Mouse (Mus musculus) bone marrow macrophage, adult 2 months (primary cell): ENCODE data around the gene Ccr10. TPM values are rescaled to one million over a fixed set of nuclear protein-coding genes. Genes with fewer than 3 reads are reported as not detected.

ENCODE experiments used
- H3K27ac ChIP-seq: 2 replicates; pipeline ENCODE4 v1.5.1; 2012; ENCODE audit warnings: low read depth, low read length; ENCODE audit not compliant: insufficient read depth
- H3K4me1 ChIP-seq: 2 replicates; pipeline ENCODE4 v1.6.1; 2012; ENCODE audit warnings: low read length; ENCODE audit not compliant: control insufficient read depth, insufficient read depth
- H3K4me3 ChIP-seq: 2 replicates; pipeline ENCODE4 v1.5.1; 2012; ENCODE audit warnings: mild to moderate bottlenecking, low read length, moderate library complexity; ENCODE audit not compliant: insufficient read depth
- CTCF ChIP-seq: IDR thresholded peaks from 2 replicates; pipeline ENCODE4 v1.5.1; 2012; ENCODE audit warnings: low read depth, mild to moderate bottlenecking, low read length, moderate library complexity
- POLR2A ChIP-seq: IDR thresholded peaks from 2 replicates; pipeline ENCODE4 v1.6.1; 2012; ENCODE audit warnings: mild to moderate bottlenecking, low read depth, low read length, borderline replicate concordance
- polyA plus RNA-seq: library from polyadenylated mRNA; stranded (reverse); fragments of >200 nt; gene quantifications from 2 replicates; pipeline ENCODE4 v1.2.4, GENCODE M21; 2012; ENCODE audit not compliant: missing spikeins, insufficient read depth, insufficient read length

The Ccr10 gene
- polyA plus RNA-seq, 1 experiment = not detected

DNA sequence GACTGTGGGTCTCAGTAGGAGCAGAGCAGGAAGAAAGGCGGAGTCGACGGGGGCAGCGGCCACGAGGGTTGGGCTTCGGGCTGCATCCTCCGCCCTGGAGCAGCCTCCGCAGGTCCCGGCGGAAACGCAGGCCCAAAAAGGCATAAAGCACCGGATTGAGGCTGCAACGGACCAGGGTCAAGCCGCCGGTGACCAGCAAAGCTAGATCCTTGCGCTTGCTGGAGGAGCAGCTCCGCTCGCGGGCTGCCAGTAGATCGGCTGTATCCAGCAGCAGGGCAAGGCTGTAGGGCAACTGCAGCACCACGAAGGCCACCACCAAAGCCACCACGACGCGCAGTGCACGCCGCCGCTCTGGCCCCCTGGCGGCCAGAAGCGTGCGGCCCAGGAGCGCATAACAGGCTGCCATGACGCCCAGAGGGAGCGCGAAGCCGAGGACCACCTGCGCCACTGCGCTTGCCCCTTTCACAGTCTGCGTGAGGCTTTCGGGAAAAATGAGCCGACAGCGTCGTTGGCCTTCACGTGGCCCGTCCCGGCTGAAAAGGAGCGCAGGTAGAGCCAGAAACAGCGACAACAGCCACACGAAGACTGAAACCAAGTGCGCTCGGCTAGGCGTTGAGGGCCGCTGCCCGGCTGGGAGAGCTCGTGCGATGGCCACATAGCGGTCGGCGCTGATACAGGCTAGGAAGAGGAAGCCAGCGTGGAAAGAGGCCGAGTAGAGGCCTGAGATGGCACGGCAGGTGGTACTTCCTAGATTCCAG lies 1.4 kb downstream of the Ccr10 start:
- Histone ChIP-seq H3K27ac (no peak overlapping the region), H3K4me3 (peak overlapping the region; percentile 46), H3K4me1 (peaks cover 26% of the 10 kb centered on the region)
- no peak for TF ChIP-seq CTCF
- no peak for TF ChIP-seq POLR2A

- TF ChIP-seq CTCF = no peak
- Histone ChIP-seq H3K4me1 (peaks cover 30% of the 10 kb centered on the region), H3K27ac (no peak overlapping the region), H3K4me3 (no peak overlapping the region)
Observed at GRCm38 (mm10) chr11:101173112-101173511, 2.1 kb downstream of the Ccr10 start.

DNA sequence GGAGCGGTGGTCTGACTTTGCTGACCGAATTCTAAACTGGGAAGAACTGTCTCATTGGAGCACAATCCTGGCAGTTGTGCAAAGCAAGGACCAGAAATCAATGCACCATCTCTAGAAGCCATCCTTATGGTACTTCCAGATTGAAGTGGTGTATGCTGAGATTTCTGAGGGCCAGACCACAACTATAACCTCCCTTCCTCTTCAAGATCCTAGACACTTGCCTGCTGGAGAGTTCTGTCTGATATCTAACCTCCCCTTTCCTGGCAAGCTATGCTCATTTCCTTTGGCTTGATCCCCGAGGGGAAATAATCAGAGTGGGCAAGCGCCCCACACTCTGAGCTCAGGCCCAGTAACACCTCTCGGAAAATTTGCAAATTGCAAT lies 2.8 kb downstream of the Ccr10 start:
- peak overlapping the region; percentile 37 for H3K27ac ChIP-seq
- H3K4me3 ChIP-seq = peak overlapping the region; percentile 57
- TF ChIP-seq POLR2A = no peak
- no peak for TF ChIP-seq CTCF
- H3K4me1 ChIP-seq = peaks cover 33% of the 10 kb centered on the region

GRCm38 (mm10) chr11:101171721-101172433 lies 3.4 kb downstream of the Ccr10 start:
- Histone ChIP-seq H3K4me3 (peak overlapping the region; percentile 57), H3K4me1 (peaks cover 33% of the 10 kb centered on the region), H3K27ac (peak overlapping the region; percentile 37)
- TF ChIP-seq POLR2A = no peak

GRCm38 (mm10) chr11:101170811-101171610 lies 4.2 kb downstream of the Ccr10 start, which contains the start of gene Plekhh3:
Gene Plekhh3 (minus strand): TSS chr11:101171351.
- Histone ChIP-seq H3K4me1 (peaks cover 33% of the 10 kb centered on the region), H3K27ac (peak within 1 kb of the TSS; percentile 37), H3K4me3 (peak within 1 kb of the TSS; percentile 66)
- TF ChIP-seq POLR2A (no peak), CTCF (no peak)

DNA sequence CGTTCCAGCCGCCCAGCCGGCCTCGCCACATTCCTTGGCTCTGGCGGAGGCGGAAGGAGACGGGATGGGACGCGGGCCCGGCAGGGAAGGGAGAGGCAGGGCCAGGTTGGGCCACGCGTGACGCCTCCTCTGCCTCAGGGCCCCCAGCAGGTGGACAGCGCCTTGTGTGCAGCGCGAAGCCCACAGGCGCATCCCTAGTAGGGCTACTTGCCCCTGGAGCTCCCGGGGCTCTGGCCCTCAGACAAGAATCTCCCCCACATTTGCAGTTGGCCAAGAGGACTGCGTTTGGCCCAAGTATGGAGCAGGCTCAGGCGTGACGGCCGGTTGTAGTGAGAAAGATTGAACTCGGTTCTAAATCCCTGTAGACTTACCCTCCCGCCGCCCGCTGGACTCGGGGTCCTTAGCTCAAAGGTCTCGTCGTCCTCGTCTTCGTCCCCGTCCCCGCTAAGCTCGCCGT lies 4.9 kb downstream of the Ccr10 start, which contains the start of gene Cntnap1:
TSS of gene Cntnap1 (plus strand) at position 170 of the 457 bp plus-strand sequence.
- H3K27ac ChIP-seq = no peak within 1 kb of the TSS
- H3K4me3 ChIP-seq = peak within 1 kb of the TSS; percentile 66
- TF ChIP-seq CTCF (no peak), POLR2A (no peak)
- H3K4me1 ChIP-seq = peaks cover 32% of the 10 kb centered on the region

DNA sequence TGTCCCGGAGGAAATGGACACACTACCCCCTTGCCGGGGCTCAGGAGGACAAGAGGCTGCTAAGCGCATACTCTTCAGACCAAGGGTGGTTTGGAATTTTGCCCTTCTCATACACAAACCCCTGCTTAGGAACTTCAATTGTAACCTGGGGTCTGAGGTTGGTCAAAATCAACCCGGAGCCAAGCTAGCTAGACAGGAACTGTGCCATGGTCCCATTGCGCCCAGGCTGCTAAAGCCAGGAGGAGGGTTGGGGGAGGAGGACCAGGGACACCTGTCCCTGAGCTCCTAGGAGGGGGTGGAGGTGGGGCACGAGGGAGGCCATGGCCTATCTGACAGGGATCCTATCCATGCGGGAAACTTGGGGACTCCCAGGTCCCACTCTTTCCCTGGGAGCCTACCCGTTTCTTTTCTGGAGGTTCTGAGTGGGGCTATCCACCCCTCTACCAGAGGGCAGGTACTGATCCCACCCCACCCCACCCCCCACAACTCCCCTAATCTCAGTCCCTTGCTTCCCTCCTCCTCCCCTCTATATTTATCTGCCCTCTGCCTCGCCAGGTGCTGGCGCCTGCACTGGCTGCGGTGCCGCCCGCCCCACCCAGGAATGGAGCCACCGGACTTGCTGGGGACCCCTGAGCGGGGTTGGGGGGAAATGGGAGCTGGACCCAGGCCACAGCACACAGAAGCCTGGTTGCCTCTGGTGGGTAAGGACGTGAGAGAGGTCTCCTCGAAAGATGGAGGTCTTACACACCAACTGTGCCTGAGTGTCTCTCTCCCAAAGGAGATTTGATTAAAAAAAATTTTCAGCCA lies 5.7 kb downstream of the Ccr10 start:
- peaks cover 32% of the 10 kb centered on the region for H3K4me1 ChIP-seq
- no peak overlapping the region for H3K27ac ChIP-seq
- TF ChIP-seq CTCF (no peak), POLR2A (no peak)
- peak overlapping the region; percentile 66 for H3K4me3 ChIP-seq

- Histone ChIP-seq H3K4me3 (no peak overlapping the region), H3K27ac (no peak overlapping the region), H3K4me1 (peaks cover 28% of the 10 kb centered on the region)
- no peak for TF ChIP-seq CTCF
- TF ChIP-seq POLR2A = no peak
Observed at GRCm38 (mm10) chr11:101168301-101168980, 6.8 kb downstream of the Ccr10 start.
